ENCODE assay signal across 7 mouse cellular contexts in the genomic region with DNA sequence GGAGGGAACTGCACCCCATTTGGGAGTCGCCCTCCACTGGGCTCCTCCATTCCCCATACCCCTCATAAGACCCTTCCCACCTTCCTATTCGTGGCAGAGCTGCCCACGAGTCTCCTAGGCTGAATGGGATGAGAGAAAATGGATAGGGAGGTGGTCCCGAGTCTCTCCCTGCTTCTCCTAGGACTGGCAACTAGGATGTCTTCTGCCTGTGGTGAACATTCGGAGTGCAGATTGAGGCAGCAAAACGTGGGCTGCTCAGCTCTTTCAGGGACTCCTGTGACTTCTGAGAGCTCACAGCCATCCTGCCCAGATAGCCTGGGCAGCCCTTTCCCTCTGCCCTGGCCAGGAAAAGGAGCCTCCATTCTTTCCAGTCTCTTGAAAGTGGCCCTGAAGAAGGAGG. TPM values are rescaled to one million over a fixed set of nuclear protein-coding genes. Genes with fewer than 3 reads are reported as not detected.
DNase-seq lines count a peak whose midpoint lies in the region; ATAC-seq and TF ChIP-seq lines count a peak whose summit lies in the region.

A gene (minus strand): TSS at position 187 of the 400 bp plus-strand sequence.

- H3K9ac ChIP-seq in embryonic facial prominence, embryonic 14.5 days (ENCODE audit: low read depth, low read length), result peak within 1 kb of the TSS; percentile 42
- H3K9ac ChIP-seq in hindbrain, postnatal 0 days (replicated peaks; ENCODE audit: low read length), result peak within 1 kb of the TSS; percentile 89
- no peak within 1 kb of the TSS for H3K9ac ChIP-seq in liver, postnatal 0 days (replicated peaks)

- 13% methylated on average over 6 of the region's 6 CpGs for WGBS in lung, adult 2 months
- WGBS in embryonic facial prominence, embryonic 14.5 days, result 9% methylated on average over 6 of the region's 6 CpGs
- 11% methylated on average over 6 of the region's 6 CpGs for WGBS in hindbrain, postnatal 0 days
- 17% methylated on average over 6 of the region's 6 CpGs for WGBS in liver, postnatal 0 days (ENCODE audit: insufficient replicate concordance)

- H3K4me2 ChIP-seq in embryonic facial prominence, embryonic 14.5 days (ENCODE audit: low read depth, low read length), result peak within 1 kb of the TSS; percentile 96
- peak within 1 kb of the TSS; percentile 64 for H3K4me2 ChIP-seq in hindbrain, postnatal 0 days (ENCODE audit: low read depth, low read length)
- H3K4me2 ChIP-seq in liver, postnatal 0 days (ENCODE audit: low read depth, low read length), result peak within 1 kb of the TSS; percentile 77

- H3K9me3 ChIP-seq in embryonic facial prominence, embryonic 14.5 days (ENCODE audit: control insufficient read depth, low read length), result no peaks in the 10 kb centered on the region
- no peaks in the 10 kb centered on the region for H3K9me3 ChIP-seq in hindbrain, postnatal 0 days (ENCODE audit: low read length)
- H3K9me3 ChIP-seq in liver, postnatal 0 days (ENCODE audit: low read length), result no peaks in the 10 kb centered on the region

- no peak for TF ChIP-seq EP300 in liver, postnatal 0 days (IDR thresholded peaks at IDR 0.05; ENCODE audit: low read depth)

- no peak within 1 kb of the TSS for H3K4me3 ChIP-seq in lung, adult 2 months (replicated peaks; ENCODE audit: extremely low read depth, low read depth, low read length)
- H3K4me3 ChIP-seq in embryonic facial prominence, embryonic 14.5 days (ENCODE audit: low read depth, low read length), result peak within 1 kb of the TSS; percentile 58
- H3K4me3 ChIP-seq in hindbrain, postnatal 0 days (ENCODE audit: low read length), result peak within 1 kb of the TSS; percentile 77
- peak within 1 kb of the TSS; percentile 44 for H3K4me3 ChIP-seq in liver, postnatal 0 days (ENCODE audit: low read depth, low read length)

- no peak within 1 kb of the TSS for H3K27ac ChIP-seq in embryonic facial prominence, embryonic 14.5 days (replicated peaks; ENCODE audit: low read depth, low read length)
- peak within 1 kb of the TSS; percentile 94 for H3K27ac ChIP-seq in hindbrain, postnatal 0 days
- no peak within 1 kb of the TSS for H3K27ac ChIP-seq in liver, postnatal 0 days (ENCODE audit: low read depth)

- TF ChIP-seq CTCF in lung, adult 2 months (IDR thresholded peaks at IDR 0.05; ENCODE audit: insufficient read depth, low read length), result no peak
- no peak for TF ChIP-seq CTCF in hindbrain, postnatal 0 days (IDR thresholded peaks at IDR 0.05; ENCODE audit: low read depth)
- TF ChIP-seq CTCF in liver, postnatal 0 days (IDR thresholded peaks at IDR 0.05; ENCODE audit: low read depth), result no peak

- H3K27me3 ChIP-seq in embryonic facial prominence, embryonic 14.5 days (replicated peaks; ENCODE audit: control insufficient read depth, insufficient read depth, low read length), result peaks cover 79% of the 10 kb centered on the region
- H3K27me3 ChIP-seq in hindbrain, postnatal 0 days (ENCODE audit: insufficient read depth, low read length), result peaks cover 14% of the 10 kb centered on the region; the same call in 1 of the 2 replicates
- peaks cover 55% of the 10 kb centered on the region for H3K27me3 ChIP-seq in liver, postnatal 0 days (ENCODE audit: insufficient read depth, low read length)

- no peak for TF ChIP-seq POLR2A in lung, adult 2 months (IDR thresholded peaks at IDR 0.05; ENCODE audit: borderline replicate concordance, extremely low read depth, low read depth, low read length)

- H3K36me3 ChIP-seq in embryonic facial prominence, embryonic 14.5 days (ENCODE audit: control insufficient read depth, insufficient read depth, low read length), result no peaks in the 10 kb centered on the region
- H3K36me3 ChIP-seq in hindbrain, postnatal 0 days (ENCODE audit: insufficient read depth, low read length), result no peaks in the 10 kb centered on the region
- no peaks in the 10 kb centered on the region for H3K36me3 ChIP-seq in liver, postnatal 0 days (replicated peaks; ENCODE audit: insufficient read depth, low read length)

- DNase-seq in lung, adult 2 months, result no peak
- no peak for DNase-seq in lung, adult 18-20 months
- no peak for DNase-seq in embryonic facial prominence, embryonic 14.5 days (ENCODE audit: low spot score)
- DNase-seq in hindbrain, postnatal 0 days (ENCODE audit: low spot score), result no peak
- DNase-seq in liver, postnatal 0 days, result no peak
- no peak for DNase-seq in MN1 (ENCODE audit: low spot score)

- ATAC-seq in embryonic facial prominence, embryonic 14.5 days (ENCODE audit: low read depth), result no peak
- ATAC-seq in hindbrain, postnatal 0 days, result no peak
- no peak for ATAC-seq in liver, postnatal 0 days
- ATAC-seq in cerebellum, adult (ENCODE audit: insufficient number of reproducible peaks, low FRiP score, low TSS enrichment), result no peak

- no peaks in the 10 kb centered on the region for H3K4me1 ChIP-seq in lung, adult 2 months (ENCODE audit: control insufficient read depth, insufficient read depth, low read length)
- H3K4me1 ChIP-seq in embryonic facial prominence, embryonic 14.5 days (ENCODE audit: control insufficient read depth, insufficient read depth, low read length), result peaks cover 5% of the 10 kb centered on the region; the same call in 1 of the 2 replicates
- H3K4me1 ChIP-seq in hindbrain, postnatal 0 days (ENCODE audit: insufficient read depth, low read length), result peaks cover 12% of the 10 kb centered on the region
- peaks cover 6% of the 10 kb centered on the region; the same call in 1 of the 2 replicates for H3K4me1 ChIP-seq in liver, postnatal 0 days (ENCODE audit: insufficient read depth)

RNA-seq across cellular contexts. Expression of the gene that starts here (rescaled TPM):
- 13.8 and 17.8 TPM in 2 replicates for polyA plus RNA-seq in lung, adult 2 months (2012; rRNA removed)
- polyA plus RNA-seq in embryonic facial prominence, embryonic 14.5 days (2014; fragmentation: Nextera tagmentation; extraction: Ambion mirVana), result 6.1 and 9.2 TPM in 2 replicates
- total RNA-seq in hindbrain, postnatal 0 days (2014; rRNA removed), result 188 and 212 TPM in 2 replicates
- 160 and 165 TPM in 2 replicates for polyA plus RNA-seq in hindbrain, postnatal 0 days (2015; fragmentation: Nextera tagmentation; extraction: Ambion mirVana)
- polyA plus RNA-seq in liver, postnatal 0 days (2015; fragmentation: Nextera tagmentation; extraction: Ambion mirVana), result 2.0 and 2.4 TPM in 2 replicates
